Mouse (Mus musculus) C2C12 (cell line): ENCODE results near the gene Pramel7.

ENCODE experiments used
- CEBPB ChIP-seq: IDR thresholded peaks from one replicate; pipeline ENCODE4 v1.6.1; 2011; ENCODE audit warnings: low read depth, mild to moderate bottlenecking, control low read depth, moderate library complexity
- CTCF ChIP-seq: IDR thresholded peaks from one replicate; pipeline ENCODE4 v1.5.1; 2011; ENCODE audit not compliant: control insufficient read depth, insufficient read depth, insufficient read length
- MAX ChIP-seq: IDR thresholded peaks from one replicate; pipeline ENCODE4 v1.6.1; 2011; ENCODE audit warnings: mild to moderate bottlenecking, control low read depth
- MYOG ChIP-seq: IDR thresholded peaks from one replicate; pipeline ENCODE4 v1.6.1; 2011; ENCODE audit not compliant: control insufficient read depth, insufficient read length; ENCODE audit errors: extremely low read depth
- USF1 ChIP-seq: IDR thresholded peaks from one replicate; pipeline ENCODE4 v1.6.1; 2011; ENCODE audit warnings: low read depth, mild to moderate bottlenecking, control low read depth, moderate library complexity

- TF ChIP-seq CTCF (no peak), MYOG (no peak), MAX (no peak), USF1 (no peak), CEBPB (no peak)
Observed at GRCm38 (mm10) chr2:87515046-87515445, 18.2 kb upstream of the Pramel7 start.
